Mouse (Mus musculus): Measurements from ENCODE around the gene Tmem198. TPM values are rescaled to one million over a fixed set of nuclear protein-coding genes. Genes with fewer than 3 reads are reported as not detected.

Gene Tmem198
- polyA plus RNA-seq, 2 experiments = 0.51 to 1.4 TPM

- Histone ChIP-seq H3K36me3 (ENCODE audit: control insufficient read depth, insufficient read depth, low read length) (no peaks in the 10 kb centered on the region), H3K27me3 (ENCODE audit: control insufficient read depth, insufficient read depth, low read length) (peaks cover 80% of the 10 kb centered on the region), H3K9ac (ENCODE audit: low read depth, low read length, severe bottlenecking) (0 out of 2 replicates have a peak overlapping the region, but pooled peaks have one; percentile 28), H3K4me3 (replicated peaks; ENCODE audit: low read length) (no peak overlapping the region; the same call in 1 of the 2 replicates), H3K9me3 (ENCODE audit: control insufficient read depth, low read length) (no peaks in the 10 kb centered on the region), H3K4me1 (ENCODE audit: control insufficient read depth, insufficient read depth, low read length) (peaks cover 48% of the 10 kb centered on the region), H3K27ac (replicated peaks; ENCODE audit: low read depth, low read length) (no peak overlapping the region), H3K4me2 (replicated peaks; ENCODE audit: low read depth, low read length, severe bottlenecking) (peak overlapping the region; percentile 51; the same call in 1 of the 2 replicates)
- no peak for ATAC-seq (ENCODE audit: low FRiP score, low read depth)
- 3% methylated on average over 8 of the region's 8 CpGs for WGBS
- DNase-seq (ENCODE audit: low spot score) = no peak
- no peak for TF ChIP-seq POLR2A (IDR thresholded peaks at IDR 0.05; ENCODE audit: borderline replicate concordance, extremely low read depth, insufficient read depth, insufficient read length)
These were observed 29.8 kb upstream of the Tmem198 start for GRCm38 (mm10) chr1:75449377-75450135.

GRCm38 (mm10) chr1:75450314-75451005, 28.9 kb upstream of the Tmem198 start, which contains the start of gene Asic4:
Asic4 (plus strand) TSS chr1:75450436.
- H3K4me3 ChIP-seq (replicated peaks; ENCODE audit: low read length) = peak within 1 kb of the TSS; percentile 28
- no peak for ATAC-seq (ENCODE audit: low FRiP score, low read depth)
- H3K9ac ChIP-seq (ENCODE audit: low read depth, low read length, severe bottlenecking) = peak within 1 kb of the TSS; percentile 31
- 2% methylated on average over 20 of the region's 35 CpGs for WGBS
- H3K27ac ChIP-seq (replicated peaks; ENCODE audit: low read depth, low read length) = no peak within 1 kb of the TSS
- TF ChIP-seq POLR2A (IDR thresholded peaks at IDR 0.05; ENCODE audit: borderline replicate concordance, extremely low read depth, insufficient read depth, insufficient read length) = no peak
- no peaks in the 10 kb centered on the region for H3K36me3 ChIP-seq (ENCODE audit: control insufficient read depth, insufficient read depth, low read length)
- peaks cover 42% of the 10 kb centered on the region for H3K4me1 ChIP-seq (ENCODE audit: control insufficient read depth, insufficient read depth, low read length)
- H3K4me2 ChIP-seq (replicated peaks; ENCODE audit: low read depth, low read length, severe bottlenecking) = peak within 1 kb of the TSS; percentile 51
- DNase-seq (ENCODE audit: low spot score) = no peak
- H3K9me3 ChIP-seq (ENCODE audit: control insufficient read depth, low read length) = no peaks in the 10 kb centered on the region
- H3K27me3 ChIP-seq (ENCODE audit: control insufficient read depth, insufficient read depth, low read length) = peaks cover 72% of the 10 kb centered on the region

DNA sequence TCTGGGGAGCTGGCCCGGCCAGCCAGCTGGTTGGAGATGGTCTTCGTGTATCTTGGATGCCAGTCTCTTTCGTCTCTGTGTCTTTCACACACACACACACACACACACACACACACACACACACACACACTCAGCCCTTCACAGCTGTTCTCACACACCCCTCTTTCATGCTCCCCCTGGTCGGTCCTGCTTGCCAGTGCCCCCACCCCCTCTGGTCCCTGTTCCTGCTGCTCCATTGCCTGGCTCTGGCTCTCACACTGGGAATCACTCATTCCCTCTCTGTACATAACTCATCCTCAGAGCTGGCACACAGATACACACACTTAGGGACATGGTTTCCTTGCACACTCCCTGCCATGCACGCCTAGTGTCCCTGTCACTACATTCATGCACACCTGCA, 27.4 kb upstream of the Tmem198 start:
- TF ChIP-seq POLR2A (IDR thresholded peaks at IDR 0.05; ENCODE audit: borderline replicate concordance, extremely low read depth, insufficient read depth, insufficient read length) = no peak
- WGBS = 61% methylated on average over 5 of the region's 5 CpGs
- Histone ChIP-seq H3K4me1 (ENCODE audit: control insufficient read depth, insufficient read depth, low read length) (peaks cover 33% of the 10 kb centered on the region), H3K9ac (ENCODE audit: low read depth, low read length, severe bottlenecking) (no peak overlapping the region), H3K27me3 (ENCODE audit: control insufficient read depth, insufficient read depth, low read length) (peaks cover 67% of the 10 kb centered on the region), H3K9me3 (ENCODE audit: control insufficient read depth, low read length) (no peaks in the 10 kb centered on the region), H3K27ac (replicated peaks; ENCODE audit: low read depth, low read length) (no peak overlapping the region), H3K36me3 (ENCODE audit: control insufficient read depth, insufficient read depth, low read length) (no peaks in the 10 kb centered on the region), H3K4me3 (replicated peaks; ENCODE audit: low read length) (no peak overlapping the region), H3K4me2 (replicated peaks; ENCODE audit: low read depth, low read length, severe bottlenecking) (no peak overlapping the region)
- no peak for DNase-seq (ENCODE audit: low spot score)
- ATAC-seq (ENCODE audit: low FRiP score, low read depth) = no peak

GRCm38 (mm10) chr1:75455433-75455832, 23.9 kb upstream of the Tmem198 start:
- no peak overlapping the region for H3K4me2 ChIP-seq (replicated peaks; ENCODE audit: low read depth, low read length, severe bottlenecking)
- no peak for TF ChIP-seq POLR2A (IDR thresholded peaks at IDR 0.05; ENCODE audit: borderline replicate concordance, extremely low read depth, insufficient read depth, insufficient read length)
- no peaks in the 10 kb centered on the region for H3K36me3 ChIP-seq (ENCODE audit: control insufficient read depth, insufficient read depth, low read length)
- no peaks in the 10 kb centered on the region for H3K9me3 ChIP-seq (ENCODE audit: control insufficient read depth, low read length)
- no peak for DNase-seq (ENCODE audit: low spot score)
- H3K4me3 ChIP-seq (replicated peaks; ENCODE audit: low read length) = no peak overlapping the region
- 60% methylated on average over 3 of the region's 3 CpGs for WGBS
- ATAC-seq (ENCODE audit: low FRiP score, low read depth) = no peak
- H3K4me1 ChIP-seq (ENCODE audit: control insufficient read depth, insufficient read depth, low read length) = peaks cover 25% of the 10 kb centered on the region
- H3K9ac ChIP-seq (ENCODE audit: low read depth, low read length, severe bottlenecking) = no peak overlapping the region
- peaks cover 50% of the 10 kb centered on the region for H3K27me3 ChIP-seq (ENCODE audit: control insufficient read depth, insufficient read depth, low read length)
- no peak overlapping the region for H3K27ac ChIP-seq (replicated peaks; ENCODE audit: low read depth, low read length)

DNA sequence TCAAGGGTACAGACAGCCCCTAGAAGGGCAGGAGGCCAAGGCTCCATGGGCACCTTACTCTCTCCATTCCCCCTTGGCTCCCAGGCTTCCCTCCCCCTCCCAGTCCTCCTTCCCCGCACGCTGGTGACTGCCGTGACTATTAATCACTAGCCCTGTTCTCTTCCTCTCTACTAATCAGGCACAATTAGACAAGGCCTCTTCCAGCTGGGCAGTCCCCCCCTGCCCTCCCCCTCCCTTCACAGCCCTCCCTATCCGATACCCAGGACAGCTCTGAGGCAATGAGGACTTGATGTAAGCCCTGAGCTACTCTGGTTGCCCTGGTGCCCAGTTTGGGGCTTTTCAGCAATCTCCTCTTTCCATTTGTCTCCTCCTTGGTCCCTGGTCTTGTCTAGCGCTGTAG, 23.4 kb upstream of the Tmem198 start:
- Histone ChIP-seq H3K4me1 (ENCODE audit: control insufficient read depth, insufficient read depth, low read length) (peaks cover 19% of the 10 kb centered on the region), H3K9me3 (ENCODE audit: control insufficient read depth, low read length) (no peaks in the 10 kb centered on the region), H3K4me2 (replicated peaks; ENCODE audit: low read depth, low read length, severe bottlenecking) (no peak overlapping the region), H3K27ac (replicated peaks; ENCODE audit: low read depth, low read length) (no peak overlapping the region), H3K27me3 (ENCODE audit: control insufficient read depth, insufficient read depth, low read length) (peaks cover 45% of the 10 kb centered on the region), H3K9ac (ENCODE audit: low read depth, low read length, severe bottlenecking) (no peak overlapping the region), H3K4me3 (replicated peaks; ENCODE audit: low read length) (no peak overlapping the region), H3K36me3 (ENCODE audit: control insufficient read depth, insufficient read depth, low read length) (no peaks in the 10 kb centered on the region)
- no peak for TF ChIP-seq POLR2A (IDR thresholded peaks at IDR 0.05; ENCODE audit: borderline replicate concordance, extremely low read depth, insufficient read depth, insufficient read length)
- DNase-seq (ENCODE audit: low spot score) = no peak
- ATAC-seq (ENCODE audit: low FRiP score, low read depth) = no peak
- 15% methylated on average over 5 of the region's 5 CpGs for WGBS

All from limb, embryonic 14.5 days (tissue).